Mouse (Mus musculus): ENCODE measurements at regions not wholly inside any gene's neighbourhood (a gene's known extent, or its start where the extent isn't known, plus 50 kb on each side); places are given as distances from the start of the nearest gene placed in this dataset.

DNA sequence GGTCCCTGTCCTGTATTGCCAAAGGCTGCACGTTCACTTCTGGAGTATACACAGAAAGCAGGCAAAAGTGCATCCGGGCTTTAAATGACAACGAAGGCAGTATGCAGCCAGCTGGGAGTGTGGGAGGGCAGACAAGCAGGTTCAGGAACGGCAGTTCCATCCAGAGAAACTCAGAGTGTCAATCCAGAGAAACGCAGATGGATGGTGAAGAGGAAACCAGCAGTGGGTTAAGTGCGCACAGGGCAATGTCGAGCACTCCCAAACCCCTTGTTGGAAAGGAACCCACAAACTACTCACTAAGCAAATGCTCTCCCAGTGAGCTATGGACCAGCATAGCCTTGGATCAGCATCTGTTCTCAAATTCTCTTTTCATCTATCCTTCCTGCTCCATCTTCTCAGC, 1132.1 kb upstream of the Gulo start:
- TF ChIP-seq MAFK (IDR thresholded peaks at IDR 0.05; ENCODE audit: insufficient read depth, low read depth, low read length), result no peak
- TF ChIP-seq ZNF384 (IDR thresholded peaks at IDR 0.05; ENCODE audit: low read depth, low read length), result no peak
- no peak for TF ChIP-seq CHD2 (IDR thresholded peaks at IDR 0.05; ENCODE audit: low read depth, low read length)
- no peak for TF ChIP-seq ZC3H11A (IDR thresholded peaks at IDR 0.05; ENCODE audit: borderline replicate concordance, low read depth, low read length)
